In the genomic region with DNA sequence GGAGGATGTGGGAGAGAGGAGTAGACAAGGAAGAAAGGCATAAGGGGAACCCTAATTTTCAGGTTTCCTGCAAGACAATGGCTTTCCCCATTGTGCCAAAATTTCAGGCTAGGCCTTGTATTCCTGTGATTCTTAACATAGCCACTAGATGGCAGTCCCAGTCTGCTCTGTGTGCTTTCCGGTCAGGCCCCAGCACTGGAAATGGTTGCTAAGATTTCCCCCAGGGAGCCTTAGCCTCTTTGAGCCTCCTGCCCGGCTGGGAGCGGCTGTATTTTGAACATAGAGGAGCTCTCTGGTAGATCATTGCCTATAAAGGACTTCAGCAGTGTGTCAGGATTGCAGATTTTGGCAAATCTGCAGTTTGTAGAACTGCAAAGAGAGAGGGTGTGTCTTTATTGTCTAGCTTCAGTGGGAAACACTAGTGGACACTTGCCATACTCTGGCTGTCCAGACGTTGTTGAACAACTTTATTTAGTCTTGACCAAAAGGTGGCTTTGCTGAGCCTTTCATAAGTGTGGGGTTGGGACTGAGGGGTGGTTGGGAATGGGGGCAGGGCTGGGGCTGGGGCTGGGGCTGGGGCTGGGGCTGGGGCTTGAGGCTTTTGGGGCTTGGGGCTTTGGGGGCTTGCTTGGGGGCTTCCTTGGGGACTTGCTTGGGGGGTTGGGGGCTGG, we compare ENCODE assay signal across 8 mouse cellular contexts. TPM values are rescaled to one million over a fixed set of nuclear protein-coding genes. Genes with fewer than 3 reads are reported as not detected.
DNase-seq lines count a peak whose midpoint lies in the region; ATAC-seq and TF ChIP-seq lines count a peak whose summit lies in the region.

No protein-coding gene starts in this region.

- no peak overlapping the region for H3K27ac ChIP-seq in intestine, embryonic 16.5 days (ENCODE audit: low read length)
- H3K27ac ChIP-seq in limb, embryonic 10.5 days, result peak overlapping the region; percentile 56; the same call in 1 of the 2 replicates
- H3K27ac ChIP-seq in midbrain, embryonic 14.5 days (replicated peaks; ENCODE audit: low read depth, low read length), result 0 out of 2 replicates have a peak overlapping the region, but pooled peaks have one; percentile 32
- H3K27ac ChIP-seq in stomach, postnatal 0 days (replicated peaks), result 0 out of 2 replicates have a peak overlapping the region, but pooled peaks have one; percentile 18

- no peak overlapping the region for H3K4me3 ChIP-seq in intestine, embryonic 16.5 days (ENCODE audit: low read length)
- H3K4me3 ChIP-seq in limb, embryonic 10.5 days, result no peak overlapping the region
- no peak overlapping the region for H3K4me3 ChIP-seq in midbrain, embryonic 14.5 days (replicated peaks; ENCODE audit: low read depth, low read length)
- H3K4me3 ChIP-seq in stomach, postnatal 0 days (ENCODE audit: low read depth, low read length), result no peak overlapping the region

- H3K9ac ChIP-seq in intestine, embryonic 16.5 days (ENCODE audit: low read depth, low read length), result no peak overlapping the region
- H3K9ac ChIP-seq in midbrain, embryonic 14.5 days (replicated peaks; ENCODE audit: low read length), result 0 out of 2 replicates have a peak overlapping the region, but pooled peaks have one; percentile 21
- no peak overlapping the region for H3K9ac ChIP-seq in stomach, postnatal 0 days (ENCODE audit: low read length)

- no peaks in the 10 kb centered on the region for H3K27me3 ChIP-seq in intestine, embryonic 16.5 days (replicated peaks; ENCODE audit: control insufficient read depth, insufficient read depth, low read length)
- no peaks in the 10 kb centered on the region for H3K27me3 ChIP-seq in limb, embryonic 10.5 days (ENCODE audit: low read depth, poor library complexity, severe bottlenecking)
- H3K27me3 ChIP-seq in midbrain, embryonic 14.5 days (ENCODE audit: control insufficient read depth, insufficient read depth, low read length), result no peaks in the 10 kb centered on the region
- no peaks in the 10 kb centered on the region for H3K27me3 ChIP-seq in stomach, postnatal 0 days (ENCODE audit: control insufficient read depth, insufficient read depth, low read length)

- H3K9me3 ChIP-seq in intestine, embryonic 16.5 days (ENCODE audit: control insufficient read depth, low read length), result no peaks in the 10 kb centered on the region
- no peaks in the 10 kb centered on the region for H3K9me3 ChIP-seq in limb, embryonic 10.5 days (replicated peaks)
- no peaks in the 10 kb centered on the region for H3K9me3 ChIP-seq in midbrain, embryonic 14.5 days (ENCODE audit: control insufficient read depth, low read length)
- H3K9me3 ChIP-seq in stomach, postnatal 0 days (ENCODE audit: control insufficient read depth, low read length), result no peaks in the 10 kb centered on the region

- TF ChIP-seq CTCF in stomach, postnatal 0 days (IDR thresholded peaks at IDR 0.05; ENCODE audit: low read depth), result peak; percentile 97

- no peaks in the 10 kb centered on the region for H3K4me1 ChIP-seq in intestine, embryonic 16.5 days (ENCODE audit: control insufficient read depth, insufficient read depth, low read length)
- peaks cover 7% of the 10 kb centered on the region for H3K4me1 ChIP-seq in limb, embryonic 10.5 days
- peaks cover 5% of the 10 kb centered on the region for H3K4me1 ChIP-seq in midbrain, embryonic 14.5 days (ENCODE audit: control insufficient read depth, insufficient read depth, low read length)
- no peaks in the 10 kb centered on the region for H3K4me1 ChIP-seq in stomach, postnatal 0 days (replicated peaks; ENCODE audit: control insufficient read depth, insufficient read depth)

- DNase-seq in urinary bladder, postnatal 36 days (ENCODE audit: low spot score in 2 of 2), result peak; percentile 37 to 44
- DNase-seq in urinary bladder, postnatal 10 days (ENCODE audit: low spot score), result no peak
- peak; percentile 88 for DNase-seq in embryo, embryonic 10 days (ENCODE audit: low spot score)
- DNase-seq in gastrocnemius, postnatal 4 days (ENCODE audit: low spot score in 2 of 2), result peak; percentile 36 to 72
- peak; percentile 69 for DNase-seq in limb, embryonic 10.5 days (ENCODE audit: low spot score)
- DNase-seq in midbrain, embryonic 14.5 days, result peak; percentile 96
- DNase-seq in stomach, postnatal 0 days (ENCODE audit: low spot score), result peak; percentile 56

- no peak for TF ChIP-seq EP300 in stomach, postnatal 0 days (optimal IDR thresholded peaks at IDR 0.05)

- 3% methylated on average over 4 of the region's 4 CpGs for WGBS in intestine, embryonic 16.5 days
- 13% methylated on average over 4 of the region's 4 CpGs for WGBS in limb, embryonic 10.5 days
- WGBS in midbrain, embryonic 14.5 days, result 0% methylated on average over 4 of the region's 4 CpGs
- 0% methylated on average over 4 of the region's 4 CpGs for WGBS in stomach, postnatal 0 days

- no peaks in the 10 kb centered on the region for H3K36me3 ChIP-seq in intestine, embryonic 16.5 days (ENCODE audit: control insufficient read depth, insufficient read depth, low read length)
- no peaks in the 10 kb centered on the region for H3K36me3 ChIP-seq in limb, embryonic 10.5 days
- no peaks in the 10 kb centered on the region for H3K36me3 ChIP-seq in midbrain, embryonic 14.5 days (ENCODE audit: control insufficient read depth, insufficient read depth, low read length)
- H3K36me3 ChIP-seq in stomach, postnatal 0 days (ENCODE audit: control insufficient read depth, insufficient read depth, low read length), result no peaks in the 10 kb centered on the region

- ATAC-seq in intestine, embryonic 16.5 days, result peak; percentile 55; the same call in 1 of the 2 replicates
- ATAC-seq in midbrain, embryonic 14.5 days (ENCODE audit: low FRiP score, low TSS enrichment), result peak; percentile 78
- ATAC-seq in stomach, postnatal 0 days (ENCODE audit: low FRiP score, low TSS enrichment), result peak; percentile 63; the same call in 1 of the 2 replicates

- no peak overlapping the region for H3K4me2 ChIP-seq in intestine, embryonic 16.5 days (ENCODE audit: low read depth, low read length)
- H3K4me2 ChIP-seq in midbrain, embryonic 14.5 days (ENCODE audit: low read length), result peak overlapping the region; percentile 37
- H3K4me2 ChIP-seq in stomach, postnatal 0 days (replicated peaks; ENCODE audit: low read depth), result no peak overlapping the region

RNA-seq across cellular contexts. Expression of gene Ttc12, which starts 8.1 kb away (rescaled TPM):
- total RNA-seq in gastrocnemius, postnatal 4 days (2021), result 1 to 10 TPM; 1.1 to 1.2 TPM
- polyA plus RNA-seq in intestine, embryonic 16.5 days (2015; fragmentation: Nextera tagmentation; extraction: Ambion mirVana), result 0.80 and 0.87 TPM in 2 replicates
- 1.2 and 1.7 TPM in 2 replicates for polyA plus RNA-seq in limb, embryonic 10.5 days (2016; fragmentation: Nextera tagmentation; extraction: Ambion mirVana)
- 0.94 and 1.9 TPM in 2 replicates for polyA plus RNA-seq in midbrain, embryonic 14.5 days (2014; fragmentation: Nextera tagmentation; extraction: Ambion mirVana)
- 0.86 and 1.1 TPM in 2 replicates for polyA plus RNA-seq in stomach, postnatal 0 days (2015; fragmentation: Nextera tagmentation; extraction: Ambion mirVana)
